Mouse (Mus musculus) 3T3-L1 (cell line): ENCODE data around the gene Mast1.

Experiments used
- DNase-seq: peaks from one replicate; pipeline ENCODE4 v3.0.0-alpha.2; 2015; ENCODE audit warnings: low read depth, low spot score

Gene Mast1

DNA sequence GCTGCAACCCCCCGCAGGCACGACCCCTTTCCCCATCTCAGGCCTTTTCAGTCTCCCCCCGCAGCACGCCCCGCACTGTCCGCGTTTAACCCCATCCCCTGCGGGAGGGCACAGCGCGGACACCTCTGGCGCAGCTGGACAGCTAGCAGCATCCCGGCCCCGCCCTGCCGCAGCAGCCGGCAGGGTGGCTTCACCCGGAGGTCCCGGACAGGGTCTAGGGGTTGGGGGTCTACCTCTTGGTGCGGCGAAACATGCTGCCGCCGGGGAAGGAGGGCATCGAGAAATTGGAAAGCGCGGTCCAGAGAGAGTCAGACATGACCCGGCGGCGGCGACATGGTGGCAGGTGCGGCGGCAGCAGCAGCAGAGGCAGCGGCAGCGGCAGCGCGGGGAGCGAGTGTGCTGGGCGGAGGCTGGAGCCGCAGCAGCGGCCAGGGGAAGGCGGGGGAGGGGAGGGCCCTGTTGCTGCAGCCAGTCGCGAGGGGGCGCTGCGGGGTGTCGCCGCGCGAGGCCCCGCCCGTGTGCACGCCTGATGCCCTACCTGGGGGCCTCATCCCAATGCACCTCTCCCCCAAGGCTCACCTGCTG lies at the start of gene Mast1:
TSS of gene Mast1 (minus strand) at position 398 of the 585 bp plus-strand sequence.
- no peak for DNase-seq

DNA sequence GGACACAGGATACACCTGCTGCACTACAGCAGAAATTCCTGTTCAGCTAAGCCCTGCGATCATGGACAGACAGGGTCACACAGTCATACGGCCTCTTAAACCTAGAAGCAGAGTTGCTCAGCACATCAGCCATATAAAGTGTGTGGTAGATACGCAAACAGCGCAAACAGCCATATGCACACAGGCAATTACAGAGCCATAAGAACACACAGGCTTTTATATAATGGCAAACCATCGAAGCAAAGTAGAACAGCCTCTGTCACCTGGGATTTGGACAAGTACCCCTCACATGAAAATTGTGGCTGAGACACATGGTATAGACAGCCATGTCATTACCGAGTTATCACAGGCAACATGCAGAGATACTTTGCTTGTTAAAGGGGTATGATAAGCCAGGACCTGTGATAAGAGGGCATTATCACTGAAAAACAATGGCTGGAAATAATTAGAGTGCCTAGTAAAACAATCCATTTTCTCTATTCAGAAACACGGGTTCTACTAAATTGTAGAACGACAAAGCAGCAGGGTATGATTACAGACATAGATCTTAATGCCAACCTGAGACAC lies 49.3 kb upstream of the Mast1 start:
- DNase-seq, result peak; percentile 35

DNA sequence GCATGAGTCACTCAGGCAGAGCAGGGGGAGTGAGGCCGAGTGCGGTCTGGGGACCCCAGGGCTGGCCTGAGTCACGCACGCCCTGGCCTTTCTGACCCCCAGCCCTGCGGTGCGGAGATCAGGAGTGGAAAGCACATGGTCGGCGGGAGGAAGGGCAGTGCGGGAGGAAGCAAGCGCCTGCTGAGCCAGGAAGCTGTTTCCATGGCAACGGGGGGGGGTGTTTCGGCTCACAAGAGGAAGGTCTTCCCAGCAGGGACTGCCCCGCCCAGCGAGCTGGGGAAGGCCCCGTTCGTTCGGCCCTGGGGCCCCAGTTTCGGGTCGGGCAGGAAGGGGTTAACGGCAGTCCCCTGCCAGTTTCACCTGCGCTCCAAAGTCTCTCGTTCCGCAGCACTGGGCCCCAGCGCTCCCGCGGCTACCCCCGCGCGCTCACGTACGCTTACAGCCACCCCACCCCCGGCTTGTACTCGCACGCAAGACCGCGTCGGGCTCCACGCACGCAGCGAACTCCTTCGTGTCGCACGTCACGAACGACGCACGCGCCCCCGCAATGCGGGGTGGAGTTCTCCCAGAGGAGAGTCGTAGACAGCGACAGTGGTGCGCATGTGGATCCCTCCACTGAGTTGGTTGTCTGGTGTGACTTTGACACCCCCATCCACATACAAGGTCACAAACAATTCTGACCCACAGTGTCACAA lies 48.7 kb upstream of the Mast1 start:
- peak; percentile 81 for DNase-seq

DNA sequence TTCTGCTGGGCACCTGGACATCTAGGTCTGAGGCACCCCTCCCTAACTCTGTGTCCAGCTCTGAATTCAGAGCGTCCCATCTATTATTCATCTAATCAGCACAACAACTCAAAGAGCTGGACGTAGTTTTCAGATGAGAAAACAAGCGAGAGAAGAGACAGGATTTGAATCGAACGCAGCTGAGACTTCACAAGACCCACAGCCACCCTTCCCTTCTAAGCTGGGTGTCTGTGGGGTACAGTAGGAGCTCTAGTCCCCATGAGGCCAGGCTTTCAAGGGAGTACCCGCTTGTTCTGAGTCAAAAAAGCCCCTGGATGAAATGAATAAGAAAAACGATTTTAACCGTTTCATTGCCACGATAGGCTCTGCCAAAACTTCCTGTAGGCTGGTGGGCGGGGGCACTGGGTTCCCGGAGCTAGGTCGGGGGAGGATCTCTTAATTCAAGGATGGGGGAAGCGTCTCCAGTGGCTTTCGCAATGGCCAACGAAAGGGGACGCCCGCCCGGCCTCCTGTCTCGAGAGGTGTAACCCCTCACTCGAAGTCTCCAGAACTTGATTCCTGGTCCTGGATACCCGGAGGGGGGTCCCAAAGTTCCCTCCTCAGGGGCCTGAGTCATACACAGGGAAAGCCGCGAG lies 48.0 kb upstream of the Mast1 start:
- DNase-seq, result peak; percentile 57

DNA sequence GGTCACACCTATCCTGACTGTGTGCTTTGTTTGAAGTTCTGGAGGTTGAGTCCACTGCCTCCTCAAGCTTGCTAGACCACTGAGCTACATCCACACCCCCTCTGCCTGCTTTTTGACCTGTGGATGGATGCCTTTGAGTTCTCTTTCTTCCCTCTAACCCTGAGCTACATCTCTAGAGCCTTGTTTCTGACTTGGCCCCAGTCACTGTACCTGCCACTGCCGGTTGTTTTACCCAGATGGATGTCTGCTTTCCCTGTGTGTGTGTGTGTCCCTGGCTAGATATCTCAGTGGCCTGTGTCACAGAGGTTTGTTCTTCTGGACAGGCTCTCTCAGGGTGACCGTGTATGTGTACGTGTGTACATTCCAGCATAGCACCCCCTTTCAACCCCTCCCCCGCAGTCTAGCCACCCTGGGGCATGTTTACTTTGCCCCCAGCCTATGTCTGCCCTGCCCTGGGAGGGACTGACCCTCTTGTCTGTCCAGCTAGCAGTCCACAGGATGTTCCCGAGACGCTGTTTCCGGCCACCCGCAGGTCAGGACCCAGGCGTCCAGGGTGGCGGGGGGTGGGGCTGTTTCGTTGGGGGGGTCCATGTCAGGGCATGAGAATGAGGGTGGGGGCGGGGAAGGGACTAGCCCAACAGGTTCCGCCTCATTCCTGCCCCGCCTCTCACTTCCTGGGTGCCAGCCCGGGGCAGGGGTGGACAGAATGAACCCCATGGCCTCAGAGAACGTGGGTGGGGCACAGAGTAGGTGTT lies 47.3 kb upstream of the Mast1 start:
- DNase-seq, result no peak

DNA sequence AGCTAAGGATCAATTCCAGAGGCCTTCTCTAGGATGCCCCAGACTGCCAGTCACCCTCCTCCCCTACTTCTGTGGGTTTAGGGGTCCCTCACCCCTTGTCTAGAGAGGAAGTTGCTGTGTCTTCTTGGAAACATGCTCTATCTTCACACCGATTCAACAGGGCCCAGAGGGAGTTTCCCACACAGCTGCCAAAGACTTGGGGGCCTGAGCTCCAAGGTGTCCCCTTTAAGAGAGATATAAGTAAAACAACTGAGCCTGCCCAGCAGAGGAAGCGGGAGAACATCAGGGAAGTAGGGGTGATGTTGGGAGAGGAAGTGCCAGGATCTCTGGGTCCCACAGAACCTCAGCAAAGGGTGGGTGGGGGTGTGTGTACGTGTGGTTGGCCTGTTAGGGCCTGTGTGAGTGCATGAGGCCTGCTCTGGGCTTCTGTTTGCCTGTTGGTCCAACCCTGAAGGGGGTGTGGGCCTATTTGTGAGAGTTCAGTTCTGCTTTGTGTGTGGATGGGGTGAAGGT lies 45.4 kb upstream of the Mast1 start:
- DNase-seq, result peak; percentile 36

DNA sequence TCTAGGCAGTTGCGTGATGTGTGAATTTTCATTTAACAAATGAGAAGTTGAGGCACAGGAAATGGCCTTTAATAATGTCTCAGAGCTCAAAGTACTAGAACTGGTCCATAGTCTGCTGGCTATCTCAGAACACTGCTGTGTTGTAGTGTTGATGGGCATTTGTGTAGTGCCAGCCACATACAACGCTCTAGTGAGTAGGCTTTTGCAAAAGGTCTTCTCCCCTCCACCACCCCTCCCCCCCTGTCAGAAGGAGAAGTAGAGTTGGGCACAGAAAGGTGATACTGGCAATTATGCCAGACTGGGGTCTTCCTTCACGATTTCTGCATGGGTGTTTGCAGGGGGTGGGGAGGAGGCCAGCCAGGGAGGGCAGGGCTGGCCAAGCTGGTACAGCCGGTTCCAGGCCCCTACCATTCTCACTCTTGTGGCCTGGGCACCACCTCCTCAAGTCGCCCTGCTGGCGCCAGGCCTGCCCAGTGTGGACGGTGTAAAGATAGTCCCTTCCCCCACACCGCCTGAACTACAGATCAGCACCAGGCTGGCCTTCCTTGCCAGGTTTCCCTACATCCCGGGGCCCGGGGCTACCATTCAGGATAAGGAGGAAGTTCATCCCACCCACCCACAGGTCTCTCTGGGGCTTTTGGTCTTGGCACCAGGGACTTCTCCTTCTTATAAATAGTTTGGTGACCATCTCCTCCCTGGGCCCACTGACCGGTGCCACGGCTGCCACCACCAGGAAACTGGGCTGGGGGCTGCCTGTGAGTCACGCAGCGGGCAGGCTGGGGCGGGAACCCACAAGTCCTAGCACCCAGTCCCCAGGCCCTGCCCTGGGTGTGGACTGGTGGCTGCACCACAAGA lies 44.7 kb upstream of the Mast1 start:
- peak; percentile 15 for DNase-seq

DNA sequence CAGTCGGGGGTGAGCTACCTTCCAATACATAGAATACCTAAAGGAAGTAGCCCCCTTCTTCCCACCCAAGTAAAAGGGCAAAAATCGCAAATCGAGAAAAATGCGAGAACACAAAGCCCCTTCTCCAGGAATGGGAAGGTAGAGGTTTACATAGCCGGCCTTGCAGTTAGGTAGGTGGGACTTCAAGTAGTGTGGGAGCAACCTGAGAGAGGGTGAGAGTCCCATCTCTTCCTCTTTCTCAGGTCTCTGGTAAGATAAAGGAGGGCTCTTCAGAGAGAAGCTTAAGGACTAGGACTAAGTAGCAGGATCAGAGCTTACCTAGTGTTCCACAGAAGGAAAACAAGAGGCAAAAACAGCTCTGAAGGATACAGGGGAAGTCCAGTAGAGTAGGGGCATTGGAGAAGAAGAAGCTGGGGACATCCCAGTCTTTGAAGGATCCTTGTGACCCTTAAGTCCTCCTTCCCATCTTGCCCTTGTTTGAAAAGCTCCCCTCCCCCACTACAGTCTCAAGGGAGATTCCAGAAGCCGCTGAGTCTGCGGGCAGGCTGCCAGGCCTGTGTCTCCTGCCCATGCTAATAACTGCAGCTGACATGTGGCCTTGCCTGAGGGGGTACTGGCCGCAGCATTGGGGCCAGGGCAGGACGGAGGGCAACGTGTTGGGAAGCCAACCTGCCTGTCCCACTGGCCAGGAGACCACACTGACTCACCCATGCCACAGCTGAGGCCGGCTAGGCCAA lies 43.6 kb upstream of the Mast1 start:
- DNase-seq, result peak; percentile 98

DNA sequence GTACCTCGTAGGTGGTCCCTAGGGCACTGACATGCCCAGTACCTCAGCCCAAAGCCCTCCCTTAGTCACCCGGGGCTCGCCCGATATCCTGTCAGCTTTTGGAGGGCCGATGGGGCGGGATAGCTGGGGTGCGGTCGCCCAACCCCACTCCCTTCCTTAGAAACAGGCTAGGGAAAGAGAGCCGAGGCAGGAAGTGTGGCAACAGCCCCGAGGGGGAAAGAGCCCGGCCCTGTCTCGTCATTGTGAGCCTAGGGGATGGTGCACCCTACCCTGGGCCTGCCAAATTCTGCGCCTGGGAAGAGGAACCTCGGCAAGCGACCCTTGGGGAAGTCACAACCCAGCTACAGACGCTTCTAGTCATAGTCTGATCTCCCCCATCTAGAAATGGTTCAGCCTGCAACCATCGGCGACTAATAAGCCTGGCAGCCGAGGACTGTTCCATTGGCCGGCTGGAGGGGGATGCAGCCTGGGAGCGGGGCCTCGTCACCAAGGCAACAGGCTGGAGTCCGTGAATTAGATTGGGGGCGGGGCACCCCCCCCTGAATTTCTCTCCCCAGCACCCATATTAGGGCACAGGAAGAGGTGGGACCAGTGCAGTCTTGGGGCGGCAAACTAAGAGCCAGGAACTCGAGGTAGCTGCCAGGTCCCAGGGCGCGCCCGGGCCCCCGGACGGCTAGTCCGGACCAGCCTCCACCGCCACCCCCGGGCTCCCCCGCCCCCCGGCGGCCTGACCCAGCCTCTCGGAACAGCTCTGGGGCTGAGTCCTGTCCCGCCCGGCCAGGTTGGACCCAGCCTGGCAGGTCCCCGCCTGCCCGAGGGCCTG lies 42.7 kb upstream of the Mast1 start:
- DNase-seq, result peak; percentile 99

DNA sequence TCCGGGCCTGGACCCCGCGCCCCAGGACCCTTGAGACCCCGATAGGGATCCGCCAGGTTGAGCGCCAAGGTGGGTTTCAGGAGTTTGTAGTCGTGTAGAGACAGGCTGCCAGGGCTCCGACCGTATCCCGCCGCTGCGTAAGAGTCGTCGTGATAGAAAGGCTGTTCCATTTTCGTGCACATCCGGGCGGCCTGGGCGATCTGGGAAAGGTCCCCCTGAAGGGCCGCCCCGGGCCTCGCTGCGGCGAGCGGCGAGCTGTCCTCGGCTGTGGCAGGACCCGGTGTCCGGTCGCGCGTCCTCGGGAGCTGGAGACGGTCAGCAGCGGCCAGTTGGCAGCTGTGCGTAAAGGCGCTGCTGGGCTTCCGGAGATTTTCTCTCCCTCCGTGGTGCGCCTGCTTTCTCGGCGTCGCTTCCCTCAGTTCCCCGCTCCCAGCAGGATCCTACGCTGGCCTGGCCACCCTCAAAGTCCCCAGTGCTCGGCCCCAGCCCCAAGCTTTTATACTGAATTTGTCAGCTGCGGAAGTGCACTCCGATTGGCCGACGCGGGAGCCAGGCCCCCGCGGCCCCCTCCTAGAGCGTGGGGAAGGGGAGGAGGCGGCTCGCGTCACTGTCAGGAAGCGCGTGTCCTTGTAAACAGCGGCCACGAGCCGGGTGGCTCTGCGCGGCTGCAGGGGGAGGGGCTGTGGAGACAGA lies 41.2 kb upstream of the Mast1 start, which contains the start of gene Junb:
TSS of gene Junb (minus strand) at position 471 of the 693 bp plus-strand sequence.
- DNase-seq, result peak; percentile 96

DNA sequence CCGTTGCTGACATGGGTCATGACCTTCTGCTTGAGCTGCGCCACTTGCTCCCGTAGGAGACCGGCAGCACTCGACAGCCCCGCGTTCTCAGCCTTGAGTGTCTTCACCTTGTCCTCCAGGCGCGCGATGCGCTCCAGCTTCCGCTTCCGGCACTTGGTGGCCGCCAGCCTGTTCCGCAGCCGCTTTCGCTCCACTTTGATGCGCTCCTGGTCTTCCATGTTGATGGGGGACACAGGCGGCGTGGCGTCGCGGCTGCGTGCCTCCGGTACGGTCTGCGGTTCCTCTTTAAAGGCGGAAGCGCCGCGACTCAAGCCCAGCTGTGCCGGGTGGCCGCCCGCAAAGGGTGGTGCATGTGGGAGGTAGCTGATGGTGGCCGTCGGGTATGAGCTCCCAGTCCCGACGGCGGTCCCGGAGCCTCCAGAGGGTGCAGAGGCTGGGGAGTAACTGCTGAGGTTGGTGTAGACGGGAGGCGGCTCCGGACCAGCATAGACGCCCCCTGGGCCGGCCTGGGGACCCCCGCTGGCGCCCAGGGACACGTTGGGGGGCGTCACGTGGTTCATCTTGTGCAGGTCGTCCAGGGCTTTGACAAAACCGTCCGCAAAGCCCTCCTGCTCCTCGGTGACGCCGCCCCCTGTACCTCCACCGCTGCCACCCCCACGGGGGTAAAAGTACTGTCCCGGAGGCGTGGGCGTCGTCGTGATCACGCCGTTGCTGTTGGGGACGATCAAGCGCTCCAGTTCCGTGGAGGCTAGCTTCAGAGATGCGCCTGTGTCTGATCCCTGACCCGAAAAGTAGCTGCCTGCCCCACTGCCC lies 40.5 kb upstream of the Mast1 start:
- peak; percentile 78 for DNase-seq

DNA sequence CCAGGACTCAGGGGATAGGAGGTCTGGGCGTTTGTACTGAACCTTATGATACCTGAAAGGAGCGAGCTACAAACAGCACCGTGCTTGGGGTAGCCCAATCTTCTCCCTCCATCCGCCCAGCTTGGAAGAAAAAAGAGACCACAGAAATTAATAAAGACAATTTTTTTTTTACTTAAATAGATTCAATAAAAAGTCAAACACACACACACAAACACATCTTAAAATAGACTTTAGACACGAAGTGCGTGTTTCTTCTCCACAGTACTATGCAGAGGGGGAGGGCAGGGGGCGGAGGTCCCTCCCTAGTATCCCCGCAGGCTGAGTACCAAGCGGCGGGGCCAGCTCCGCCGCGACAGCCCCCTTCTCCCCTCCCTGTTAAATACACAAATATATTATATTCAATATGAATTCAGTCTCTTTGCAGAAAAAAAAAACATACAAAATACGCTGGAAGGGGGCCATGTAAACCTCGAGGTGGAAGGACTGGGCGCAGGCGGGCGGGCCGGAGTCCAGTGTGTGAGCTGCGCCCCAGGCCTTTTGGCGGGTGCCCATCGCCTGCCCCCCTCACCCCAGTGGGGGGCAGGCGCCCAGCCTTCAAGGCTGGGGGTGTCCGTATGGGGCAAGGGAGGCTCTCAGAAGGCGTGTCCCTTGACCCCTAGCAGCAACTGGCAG lies 39.7 kb upstream of the Mast1 start:
- DNase-seq, result peak; percentile 56

DNA sequence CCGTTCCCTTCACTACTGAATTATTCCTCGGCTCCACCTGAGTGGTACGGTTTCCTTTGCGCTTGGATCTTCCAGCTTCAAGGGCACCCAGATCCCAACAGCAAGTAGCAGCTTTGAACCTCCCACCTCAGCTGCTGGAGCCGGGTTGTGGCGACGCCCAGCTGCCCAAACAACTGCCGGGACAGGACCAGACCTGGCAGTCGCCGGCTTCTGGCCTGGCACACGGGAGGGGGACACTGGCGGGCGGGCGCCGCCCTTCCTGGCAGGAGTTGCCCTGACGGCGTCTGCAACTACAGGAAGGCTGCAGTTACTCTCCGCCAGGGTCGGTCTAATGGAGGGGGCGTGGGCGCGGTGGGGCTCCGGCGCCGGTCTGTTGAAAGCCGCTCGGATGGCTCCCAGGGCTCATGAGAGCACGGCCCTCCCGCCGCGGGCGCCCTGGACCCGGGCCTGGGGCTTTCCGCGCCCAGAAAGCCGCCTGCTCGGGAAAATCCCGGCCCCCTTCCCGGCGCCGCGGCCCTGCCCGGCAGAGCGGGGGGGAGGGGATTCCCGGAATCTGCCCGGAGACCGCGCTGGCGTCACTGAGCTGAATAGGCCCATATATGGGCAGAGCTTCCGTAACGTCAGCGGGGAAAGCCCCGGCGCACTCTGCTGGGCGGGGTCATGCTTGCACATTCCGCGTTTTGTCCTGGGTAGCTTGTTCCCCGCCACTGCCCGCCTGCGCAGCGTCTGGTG lies 39.0 kb upstream of the Mast1 start:
- peak; percentile 97 for DNase-seq

DNA sequence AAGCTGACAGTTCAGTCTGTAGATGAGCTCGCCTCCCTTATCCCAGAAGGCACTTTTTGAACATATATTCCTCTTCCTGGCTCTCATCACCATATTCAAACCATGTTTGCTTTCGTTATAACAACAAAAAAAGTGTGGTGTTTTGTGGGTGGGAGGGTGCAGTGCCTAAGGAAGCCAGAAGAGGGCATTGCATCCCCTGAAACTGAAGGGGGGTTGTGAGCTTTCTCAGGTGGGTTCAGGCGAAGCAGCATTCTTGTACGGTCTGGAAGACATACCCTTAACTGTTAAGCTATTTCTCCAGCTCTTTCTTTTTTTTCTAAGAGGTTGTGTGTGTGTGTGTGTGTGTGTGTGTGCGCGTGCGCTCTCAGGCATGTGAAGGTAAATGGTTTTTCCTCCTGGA lies 38.3 kb upstream of the Mast1 start:
- peak; percentile 90 for DNase-seq

DNA sequence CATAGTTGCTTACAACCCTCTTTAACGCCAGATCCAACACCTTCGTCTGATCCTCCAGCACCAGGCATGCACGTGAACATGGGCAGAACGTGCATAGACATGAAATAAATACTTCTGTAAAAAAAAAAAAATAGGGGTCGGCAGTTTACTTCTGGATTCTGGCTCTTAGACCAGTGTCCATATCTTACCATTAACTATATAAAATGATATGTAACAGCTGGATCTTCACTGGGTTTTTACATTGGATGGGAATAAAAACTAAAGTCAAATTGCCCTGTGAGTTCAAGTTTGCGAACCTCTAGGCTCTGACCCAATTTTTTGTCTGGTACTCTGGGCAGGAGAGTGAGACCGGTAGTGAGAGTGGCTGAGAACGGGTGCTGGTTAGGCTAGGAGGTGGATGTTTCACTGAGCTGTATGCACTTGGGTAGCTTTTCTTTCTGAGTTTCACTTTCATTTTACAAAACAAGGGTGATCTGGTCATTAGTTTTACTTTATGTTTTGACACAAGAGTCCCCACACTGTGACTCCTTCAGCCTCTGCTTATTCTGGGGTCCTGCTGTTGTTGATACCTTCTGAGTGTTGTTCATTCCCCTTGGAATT lies 37.5 kb upstream of the Mast1 start:
- DNase-seq, result peak; percentile 61
